Mouse (Mus musculus) testis, adult 10 weeks (tissue): Measurements from ENCODE around the gene Kcna5. TPM values are rescaled to one million over a fixed set of nuclear protein-coding genes. Genes with fewer than 3 reads are reported as not detected.

Source experiments
- polyA plus RNA-seq: library from polyadenylated mRNA; stranded (reverse); fragments of 350-450 nt; fragmentation: Illumina TruSeq; extraction: RNeasy Lipid Tissue Mini Kit (QIAGEN cat#74804); gene quantifications from one replicate; pipeline ENCODE4 v1.2.3, GENCODE M21; 2014; ENCODE audit warnings: low read depth, low replicate concordance

Kcna5 gene
- 0.15 TPM for polyA plus RNA-seq

GRCm38 (mm10) chr6:126535208-126535910, at the start of gene Kcna5:
Gene Kcna5, minus strand, starts transcription at chr6:126535412.

Other genes starting within 250 kb of the Kcna5 start
- 0.10 TPM for gene Kcna1, start 111.0 kb upstream of the Kcna5 start, polyA plus RNA-seq
- 0.18 TPM for gene Kcna6, start 205.3 kb upstream of the Kcna5 start, polyA plus RNA-seq